Mouse (Mus musculus): ENCODE measurements at regions not wholly inside any gene's neighbourhood (a gene's known extent, or its start where the extent isn't known, plus 50 kb on each side); places are given as distances from the start of the nearest gene placed in this dataset.
"Not testable (repeated sequence)": the region's sequence is repeated elsewhere in the genome, so short reads cannot be mapped to it uniquely, and the experiment has no call there.

- not testable (repeated sequence) for ATAC-seq
Observed at GRCm38 (mm10) chr12:113701841-113702240, 158.1 kb downstream of the Adam6a start.

- not testable (repeated sequence) for ATAC-seq
Observed at GRCm38 (mm10) chr12:113716406-113716805, 172.7 kb downstream of the Adam6a start.

GRCm38 (mm10) chr12:113735847-113736246 is 192.1 kb downstream of the Adam6a start:
- no peak for ATAC-seq

GRCm38 (mm10) chr12:113746277-113746676 is 202.6 kb downstream of the Adam6a start:
- no peak for ATAC-seq

GRCm38 (mm10) chr12:113747987-113748386 is 204.3 kb downstream of the Adam6a start:
- no peak for ATAC-seq

GRCm38 (mm10) chr12:113769587-113769986 is 225.9 kb downstream of the Adam6a start:
- ATAC-seq, result no peak

- ATAC-seq, result not testable (repeated sequence)
Observed at GRCm38 (mm10) chr12:113795876-113796275, 252.2 kb downstream of the Adam6a start.

- ATAC-seq, result no peak
Observed at GRCm38 (mm10) chr12:113826377-113826776, 282.7 kb downstream of the Adam6a start.

- ATAC-seq, result no peak
Observed at GRCm38 (mm10) chr12:113858893-113859292, 315.2 kb downstream of the Adam6a start.

GRCm38 (mm10) chr12:113878826-113879225 is 335.1 kb downstream of the Adam6a start:
- ATAC-seq, result no peak

- no peak for ATAC-seq
Observed at GRCm38 (mm10) chr12:113896152-113896551, 352.4 kb downstream of the Adam6a start.

- ATAC-seq, result no peak
Observed at GRCm38 (mm10) chr12:113906459-113906858, 362.8 kb downstream of the Adam6a start.

- ATAC-seq, result no peak
Observed at GRCm38 (mm10) chr12:113907751-113908150, 364.0 kb downstream of the Adam6a start.

GRCm38 (mm10) chr12:113911770-113912169 is 368.1 kb downstream of the Adam6a start:
- ATAC-seq, result no peak

- no peak for ATAC-seq
Observed at GRCm38 (mm10) chr12:113940721-113941120, 397.0 kb downstream of the Adam6a start.

- not testable (repeated sequence) for ATAC-seq
Observed at GRCm38 (mm10) chr12:113943661-113944327, 400.1 kb downstream of the Adam6a start.

GRCm38 (mm10) chr12:113945786-113946185 is 402.1 kb downstream of the Adam6a start:
- ATAC-seq, result not testable (repeated sequence)

GRCm38 (mm10) chr12:113948017-113948416 is 404.3 kb downstream of the Adam6a start:
- ATAC-seq, result not testable (repeated sequence)

- ATAC-seq, result no peak
Observed at GRCm38 (mm10) chr12:113974271-113974670, 430.6 kb downstream of the Adam6a start.

GRCm38 (mm10) chr12:113981613-113982012 is 437.9 kb downstream of the Adam6a start:
- ATAC-seq, result peak; percentile 85

- ATAC-seq, result no peak
Observed at GRCm38 (mm10) chr12:113987233-113987990, 443.7 kb downstream of the Adam6a start.

- ATAC-seq, result no peak
Observed at GRCm38 (mm10) chr12:113992425-113992824, 448.7 kb downstream of the Adam6a start.

GRCm38 (mm10) chr12:113994284-113994683 is 450.6 kb downstream of the Adam6a start:
- peak; percentile 98 for ATAC-seq

GRCm38 (mm10) chr12:114008491-114008890 is 464.8 kb downstream of the Adam6a start:
- not testable (repeated sequence) for ATAC-seq

All from activated CD4-positive, CD25-positive, alpha-beta regulatory T cell, adult 4 months (primary cell).